Mouse (Mus musculus) bone marrow macrophage, adult 2 months (primary cell): ENCODE measurements around the gene Kcmf1. TPM values are rescaled to one million over a fixed set of nuclear protein-coding genes. Genes with fewer than 3 reads are reported as not detected.
A peak's percentile ranks its signal among the peaks of the same experiment; 100 is the strongest.

Experiments
- H3K27ac ChIP-seq: 2 replicates; pipeline ENCODE4 v1.5.1; 2012; ENCODE audit warnings: low read depth, low read length; ENCODE audit not compliant: insufficient read depth
- H3K4me1 ChIP-seq: 2 replicates; pipeline ENCODE4 v1.6.1; 2012; ENCODE audit warnings: low read length; ENCODE audit not compliant: control insufficient read depth, insufficient read depth
- H3K4me3 ChIP-seq: 2 replicates; pipeline ENCODE4 v1.5.1; 2012; ENCODE audit warnings: mild to moderate bottlenecking, low read length, moderate library complexity; ENCODE audit not compliant: insufficient read depth
- CTCF ChIP-seq: IDR thresholded peaks from 2 replicates; pipeline ENCODE4 v1.5.1; 2012; ENCODE audit warnings: low read depth, mild to moderate bottlenecking, low read length, moderate library complexity
- POLR2A ChIP-seq: IDR thresholded peaks from 2 replicates; pipeline ENCODE4 v1.6.1; 2012; ENCODE audit warnings: mild to moderate bottlenecking, low read depth, low read length, borderline replicate concordance
- polyA plus RNA-seq: library from polyadenylated mRNA; stranded (reverse); fragments of >200 nt; gene quantifications from 2 replicates; pipeline ENCODE4 v1.2.4, GENCODE M21; 2012; ENCODE audit not compliant: missing spikeins, insufficient read depth, insufficient read length

Kcmf1 gene
- polyA plus RNA-seq, 1 experiment, result 73.8 TPM

- peak overlapping the region; percentile 74 for H3K4me3 ChIP-seq
- no peak overlapping the region for H3K27ac ChIP-seq
- TF ChIP-seq CTCF (no peak), POLR2A (no peak)
- H3K4me1 ChIP-seq, result peaks cover 21% of the 10 kb centered on the region
Observed at GRCm38 (mm10) chr6:72900952-72901351, 1.2 kb upstream of the Kcmf1 start.

- TF ChIP-seq POLR2A (no peak), CTCF (no peak)
- H3K4me1 ChIP-seq, result peaks cover 23% of the 10 kb centered on the region
- H3K4me3 ChIP-seq, result peak overlapping the region; percentile 74
- peak overlapping the region; percentile 86 for H3K27ac ChIP-seq
Observed at GRCm38 (mm10) chr6:72899201-72899780, 488 bp downstream of the Kcmf1 start.

- Histone ChIP-seq H3K4me1 (peaks cover 25% of the 10 kb centered on the region), H3K4me3 (peak overlapping the region; percentile 74), H3K27ac (peak overlapping the region; percentile 86)
- TF ChIP-seq CTCF (no peak), POLR2A (no peak)
Observed at GRCm38 (mm10) chr6:72898244-72899200, 1.3 kb downstream of the Kcmf1 start.

GRCm38 (mm10) chr6:72895000-72895399 lies 4.8 kb downstream of the Kcmf1 start:
- Histone ChIP-seq H3K4me1 (peaks cover 25% of the 10 kb centered on the region), H3K4me3 (no peak overlapping the region), H3K27ac (no peak overlapping the region)
- TF ChIP-seq POLR2A (no peak), CTCF (no peak)

GRCm38 (mm10) chr6:72891238-72891637 lies 8.5 kb downstream of the Kcmf1 start:
- peaks cover 28% of the 10 kb centered on the region for H3K4me1 ChIP-seq
- H3K27ac ChIP-seq, result no peak overlapping the region
- H3K4me3 ChIP-seq, result no peak overlapping the region
- TF ChIP-seq CTCF, result no peak
- no peak for TF ChIP-seq POLR2A

- Histone ChIP-seq H3K27ac (0 out of 2 replicates have a peak overlapping the region, but pooled peaks have one; percentile 30), H3K4me3 (no peak overlapping the region), H3K4me1 (peaks cover 40% of the 10 kb centered on the region)
- TF ChIP-seq CTCF, result no peak
- TF ChIP-seq POLR2A, result no peak
Observed at GRCm38 (mm10) chr6:72888655-72889054, 11.1 kb downstream of the Kcmf1 start.

GRCm38 (mm10) chr6:72885268-72885667 lies 14.5 kb downstream of the Kcmf1 start:
- H3K27ac ChIP-seq, result no peak overlapping the region
- TF ChIP-seq CTCF (no peak), POLR2A (no peak)
- H3K4me1 ChIP-seq, result peaks cover 61% of the 10 kb centered on the region
- no peak overlapping the region for H3K4me3 ChIP-seq

GRCm38 (mm10) chr6:72884767-72885166 lies 15.0 kb downstream of the Kcmf1 start:
- Histone ChIP-seq H3K4me1 (peaks cover 63% of the 10 kb centered on the region), H3K27ac (peak overlapping the region; percentile 36; the same call in 1 of the 2 replicates), H3K4me3 (no peak overlapping the region)
- TF ChIP-seq CTCF (no peak), POLR2A (no peak)

GRCm38 (mm10) chr6:72882661-72883458 lies 16.9 kb downstream of the Kcmf1 start:
- no peak overlapping the region for H3K4me3 ChIP-seq
- TF ChIP-seq POLR2A, result no peak
- no peak for TF ChIP-seq CTCF
- H3K27ac ChIP-seq, result no peak overlapping the region
- H3K4me1 ChIP-seq, result peaks cover 64% of the 10 kb centered on the region

GRCm38 (mm10) chr6:72882222-72882621 lies 17.6 kb downstream of the Kcmf1 start:
- Histone ChIP-seq H3K4me1 (peaks cover 64% of the 10 kb centered on the region), H3K4me3 (0 out of 2 replicates have a peak overlapping the region, but pooled peaks have one; percentile 54), H3K27ac (peak overlapping the region; percentile 83)
- TF ChIP-seq CTCF (no peak), POLR2A (no peak)
